Mouse (Mus musculus) intestine, postnatal 0 days (tissue): ENCODE data around the gene Ears2. TPM values are rescaled to one million over a fixed set of nuclear protein-coding genes. Genes with fewer than 3 reads are reported as not detected.

ENCODE experiments used
- ATAC-seq: fragments of 200-750 bp; cut with Nextera tagmentation; 2 replicates; pipeline ENCODE4 v1.8.0; 2017; ENCODE audit warnings: mild to moderate bottlenecking, moderate TSS enrichment, moderate library complexity
- H3K27ac ChIP-seq: fragments of 300-500 bp; sonication (generic); 2 replicates; pipeline ENCODE4 v1.5.1; 2014; ENCODE audit warnings: mild to moderate bottlenecking, low read depth, low read length, moderate library complexity
- H3K27me3 ChIP-seq: fragments of 300-500 bp; sonication (generic); replicated peaks from 2 replicates; pipeline ENCODE4 v1.6.1; 2014; ENCODE audit warnings: low read length, mixed read lengths; ENCODE audit not compliant: control insufficient read depth, insufficient read depth
- H3K36me3 ChIP-seq: fragments of 300-500 bp; sonication (generic); 2 replicates; pipeline ENCODE4 v1.6.1; 2014; ENCODE audit warnings: mild to moderate bottlenecking, moderate library complexity; ENCODE audit not compliant: control insufficient read depth, insufficient read depth
- H3K4me1 ChIP-seq: fragments of 300-500 bp; sonication (generic); replicated peaks from 2 replicates; pipeline ENCODE4 v1.6.1; 2014; ENCODE audit warnings: antibody characterized with exemption, low read length, mixed read lengths; ENCODE audit not compliant: control insufficient read depth, insufficient read depth
- H3K4me2 ChIP-seq: fragments of 300-500 bp; sonication (generic); replicated peaks from 2 replicates; pipeline ENCODE4 v1.6.1; 2014; ENCODE audit warnings: low read depth, mild to moderate bottlenecking, moderate library complexity
- H3K4me3 ChIP-seq: fragments of 300-500 bp; sonication (generic); 2 replicates; pipeline ENCODE4 v1.5.1; 2014; ENCODE audit warnings: low read depth, low read length
- H3K9ac ChIP-seq: fragments of 300-500 bp; sonication (generic); 2 replicates; pipeline ENCODE4 v1.6.1; 2014; ENCODE audit warnings: mild to moderate bottlenecking, low read depth, low read length
- H3K9me3 ChIP-seq: fragments of 300-500 bp; sonication (generic); 2 replicates; pipeline ENCODE4 v1.6.1; 2016; ENCODE audit warnings: mixed run types; ENCODE audit not compliant: control insufficient read depth
- CTCF ChIP-seq: sonication (generic); IDR thresholded peaks from 2 replicates; pipeline ENCODE4 v1.5.1; 2016; ENCODE audit warnings: low read depth, mild to moderate bottlenecking, control low read depth, antibody characterized with exemption, moderate library complexity
- WGBS: fragments of 180-500 bp; shearing (Covaris S2); extraction: QIAGEN DNeasy Blood & Tissue Kit; methylation state at CpG from one replicate; pipeline ENCODE4 v1.1.7; 2014; 5-methylcytosine and 5-hydroxymethylcytosine counted together
- polyA plus RNA-seq: library from polyadenylated mRNA; unstranded; fragments of >200 nt; fragmentation: Nextera tagmentation; extraction: Ambion mirVana; gene quantifications from 2 replicates; pipeline ENCODE4 v1.2.1, GENCODE M21; 2015

The Ears2 gene
- polyA plus RNA-seq, 1 experiment from 2014 or later, result 8.0 TPM

DNA sequence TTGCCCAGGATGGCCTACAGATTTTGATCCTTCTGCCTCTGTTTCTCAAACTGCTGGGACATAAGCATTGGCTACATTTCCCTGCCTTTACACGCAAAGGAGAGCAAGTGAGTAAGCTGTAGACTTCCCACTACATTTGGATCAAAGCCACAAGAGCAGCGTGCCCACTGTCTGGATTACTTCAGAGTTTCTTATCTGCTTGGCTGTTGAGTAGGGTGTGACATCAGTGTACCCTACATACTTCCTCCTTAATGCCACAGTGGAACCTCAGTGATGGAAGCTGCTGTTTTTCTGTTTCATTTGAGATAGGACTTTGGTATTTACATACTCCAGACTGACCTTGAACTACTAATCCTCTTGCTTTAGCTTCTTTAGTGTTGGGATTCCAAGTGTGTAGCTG lies 20.2 kb downstream of the Ears2 start:
- Histone ChIP-seq H3K36me3 (peaks cover 6% of the 10 kb centered on the region; the same call in 1 of the 2 replicates), H3K27ac (peak overlapping the region; percentile 60), H3K4me2 (no peak overlapping the region), H3K4me3 (no peak overlapping the region), H3K27me3 (no peaks in the 10 kb centered on the region), H3K4me1 (peaks cover 6% of the 10 kb centered on the region; the same call in 1 of the 2 replicates), H3K9me3 (no peaks in the 10 kb centered on the region), H3K9ac (no peak overlapping the region)
- TF ChIP-seq CTCF, result no peak
- ATAC-seq, result peak; percentile 80
- WGBS, result 37% methylated on average over 2 of the region's 2 CpGs

DNA sequence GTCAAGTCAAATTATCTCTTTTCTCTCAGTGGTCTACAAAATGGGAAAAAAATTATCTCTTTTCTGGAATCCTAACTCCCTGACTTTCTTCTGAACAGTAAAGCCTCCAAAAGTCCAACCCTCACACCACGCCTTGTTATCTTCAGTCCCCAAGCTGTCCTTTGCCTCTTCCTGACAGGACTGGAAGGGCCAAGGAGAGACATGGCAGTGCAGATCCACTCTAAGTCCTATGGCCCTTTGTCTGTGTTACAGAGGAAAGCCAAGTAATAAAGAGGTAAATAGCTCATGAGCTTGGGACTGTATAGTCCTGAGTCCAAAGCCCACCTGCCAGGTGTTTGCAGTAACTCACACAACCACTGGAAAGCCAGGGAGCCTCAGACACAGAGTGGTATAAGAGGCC lies 21.4 kb downstream of the Ears2 start:
- Histone ChIP-seq H3K4me2 (no peak overlapping the region), H3K27ac (no peak overlapping the region), H3K9ac (no peak overlapping the region), H3K4me3 (no peak overlapping the region), H3K36me3 (peaks cover 11% of the 10 kb centered on the region; the same call in 1 of the 2 replicates), H3K9me3 (no peaks in the 10 kb centered on the region), H3K27me3 (no peaks in the 10 kb centered on the region), H3K4me1 (peaks cover 6% of the 10 kb centered on the region; the same call in 1 of the 2 replicates)
- peak; percentile 46 for ATAC-seq
- WGBS, result 41% methylated on average over 1 of the region's 1 CpGs
- no peak for TF ChIP-seq CTCF

DNA sequence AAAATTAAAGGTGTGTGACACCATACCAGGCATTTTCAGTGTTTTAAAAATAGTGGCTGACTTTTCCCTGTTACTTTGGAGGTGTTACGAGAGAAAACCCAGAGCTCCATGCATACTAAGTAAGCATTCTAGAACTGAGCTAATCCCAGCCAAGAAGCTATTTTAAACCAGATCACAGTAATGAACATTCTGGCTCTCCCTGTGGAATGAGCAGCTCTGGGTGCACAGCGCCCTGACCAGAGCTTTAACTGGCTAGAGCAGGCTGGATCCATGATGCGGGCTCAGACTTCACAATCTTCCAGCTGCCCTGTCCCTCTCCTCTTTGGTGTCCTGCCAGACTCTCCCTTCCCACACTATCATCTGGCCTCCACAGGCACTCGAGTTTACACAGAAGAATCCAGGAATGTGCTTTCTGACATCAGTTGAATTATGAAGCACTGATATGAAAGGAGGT lies 21.9 kb downstream of the Ears2 start:
- no peak for ATAC-seq
- peaks cover 11% of the 10 kb centered on the region; the same call in 1 of the 2 replicates for H3K36me3 ChIP-seq
- WGBS, result 67% methylated on average over 4 of the region's 4 CpGs

DNA sequence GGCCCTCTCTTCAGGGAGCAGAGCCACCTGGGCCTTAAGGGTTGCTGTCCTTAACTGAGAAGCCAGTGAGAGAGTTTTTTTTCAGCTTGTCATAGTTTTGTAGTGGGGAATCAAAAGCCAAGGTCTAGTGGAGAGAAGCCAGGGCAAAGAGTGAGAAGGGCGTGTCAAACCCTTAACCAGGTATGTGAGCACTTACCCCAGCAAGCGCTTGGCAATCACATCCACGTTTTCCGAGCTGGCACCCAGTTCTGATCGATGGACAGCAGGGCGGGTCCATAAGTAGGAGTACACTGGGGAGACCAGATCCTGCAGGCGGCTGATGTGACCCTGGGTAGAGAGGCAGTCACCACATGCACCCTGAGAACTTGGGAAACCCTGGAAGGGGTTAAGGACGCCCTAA lies 23.0 kb downstream of the Ears2 start:
- 51% methylated on average over 8 of the region's 8 CpGs for WGBS
- H3K4me2 ChIP-seq, result no peak overlapping the region; the same call in 1 of the 2 replicates
- TF ChIP-seq CTCF, result no peak
- no peak overlapping the region for H3K9ac ChIP-seq
- H3K27ac ChIP-seq, result peak overlapping the region; percentile 28; the same call in 1 of the 2 replicates
- H3K4me3 ChIP-seq, result no peak overlapping the region
- peak; percentile 53 for ATAC-seq
- H3K36me3 ChIP-seq, result peaks cover 20% of the 10 kb centered on the region
- peaks cover 6% of the 10 kb centered on the region; the same call in 1 of the 2 replicates for H3K4me1 ChIP-seq
- no peaks in the 10 kb centered on the region for H3K27me3 ChIP-seq
- no peaks in the 10 kb centered on the region for H3K9me3 ChIP-seq

More for the DNA sequence above, 21.9 kb downstream of the Ears2 start:
- TF ChIP-seq CTCF, result no peak
- Histone ChIP-seq H3K4me3 (no peak overlapping the region), H3K4me1 (peaks cover 6% of the 10 kb centered on the region; the same call in 1 of the 2 replicates), H3K9ac (no peak overlapping the region), H3K9me3 (no peaks in the 10 kb centered on the region), H3K4me2 (no peak overlapping the region), H3K27ac (no peak overlapping the region), H3K27me3 (no peaks in the 10 kb centered on the region)

DNA sequence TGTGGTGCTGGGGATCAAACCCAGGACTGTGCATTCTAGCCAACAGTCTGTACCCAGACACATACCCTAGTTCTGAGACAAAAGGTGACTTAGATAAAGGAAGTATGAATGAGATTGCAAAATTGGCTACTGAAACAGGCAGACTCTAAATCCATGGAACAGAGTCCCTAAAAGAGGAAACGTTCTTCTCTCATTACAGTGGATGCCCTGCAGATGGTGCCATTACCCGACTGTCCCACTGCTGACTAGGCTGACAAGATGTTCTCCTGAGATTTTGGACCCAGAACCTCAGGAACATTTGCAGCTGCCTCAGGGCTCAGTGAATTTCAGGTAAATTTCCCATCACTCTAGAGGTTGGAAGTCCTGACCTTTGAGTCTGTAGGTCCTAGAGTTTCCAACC lies 32.7 kb downstream of the Ears2 start:
- no peak overlapping the region for H3K4me2 ChIP-seq
- H3K27ac ChIP-seq, result no peak overlapping the region
- H3K27me3 ChIP-seq, result no peaks in the 10 kb centered on the region
- H3K4me1 ChIP-seq, result no peaks in the 10 kb centered on the region
- 37% methylated on average over 2 of the region's 2 CpGs for WGBS
- H3K9me3 ChIP-seq, result no peaks in the 10 kb centered on the region
- H3K4me3 ChIP-seq, result no peak overlapping the region
- H3K9ac ChIP-seq, result no peak overlapping the region
- H3K36me3 ChIP-seq, result peaks cover 17% of the 10 kb centered on the region
- no peak for ATAC-seq
- peak; percentile 74 for TF ChIP-seq CTCF

DNA sequence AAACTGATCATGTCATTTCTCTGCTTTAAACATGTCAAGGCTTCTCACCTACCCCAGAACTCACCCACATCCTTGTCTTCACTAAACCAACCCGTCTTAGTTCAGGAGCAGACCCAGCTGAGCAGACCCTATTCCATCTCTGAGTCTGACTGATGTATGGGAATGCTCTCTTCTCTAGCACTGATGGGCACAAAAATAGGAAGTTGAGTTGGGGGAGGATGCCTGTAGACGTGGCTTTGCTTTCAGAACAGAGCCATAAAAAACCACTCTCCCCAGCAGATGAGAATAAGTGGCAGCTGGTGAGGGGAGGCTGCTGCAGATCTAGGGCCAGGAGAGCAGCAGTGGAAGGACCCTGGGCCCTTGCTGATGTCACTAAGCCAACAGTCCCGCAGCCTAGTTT lies 33.7 kb downstream of the Ears2 start:
- Histone ChIP-seq H3K4me2 (no peak overlapping the region), H3K27me3 (no peaks in the 10 kb centered on the region), H3K9ac (no peak overlapping the region), H3K27ac (no peak overlapping the region), H3K9me3 (no peaks in the 10 kb centered on the region), H3K36me3 (peaks cover 8% of the 10 kb centered on the region; the same call in 1 of the 2 replicates), H3K4me1 (no peaks in the 10 kb centered on the region), H3K4me3 (no peak overlapping the region)
- no peak for TF ChIP-seq CTCF
- WGBS, result 68% methylated on average over 3 of the region's 3 CpGs
- no peak for ATAC-seq

DNA sequence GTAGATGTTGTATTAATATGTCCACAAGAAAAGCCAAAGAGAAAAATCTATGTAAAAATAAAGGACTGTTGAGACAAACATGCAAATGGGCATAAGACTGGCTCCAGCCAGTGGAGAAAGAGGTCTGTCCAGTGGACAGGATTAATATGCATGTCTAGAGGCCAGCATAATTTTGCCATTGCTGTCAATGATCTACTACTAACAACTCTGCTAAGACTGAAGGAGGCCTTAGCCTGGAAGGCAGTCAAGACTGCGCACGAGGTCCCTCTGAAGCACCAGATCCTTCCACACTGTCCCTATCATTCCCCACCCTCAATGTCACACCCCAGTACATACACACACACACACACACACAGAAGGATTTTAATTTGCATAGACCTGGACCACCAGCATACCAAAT lies 44.9 kb downstream of the Ears2 start:
- 88% methylated on average over 2 of the region's 2 CpGs for WGBS
- Histone ChIP-seq H3K36me3 (no peaks in the 10 kb centered on the region), H3K4me1 (no peaks in the 10 kb centered on the region), H3K4me3 (no peak overlapping the region), H3K27ac (no peak overlapping the region), H3K27me3 (no peaks in the 10 kb centered on the region), H3K9me3 (no peaks in the 10 kb centered on the region), H3K4me2 (no peak overlapping the region), H3K9ac (no peak overlapping the region)
- ATAC-seq, result no peak
- TF ChIP-seq CTCF, result no peak
